Mouse (Mus musculus) heart, adult 11 months (tissue): ENCODE results near the gene Gm44511.
"Not testable (repeated sequence)": the region's sequence is repeated elsewhere in the genome, so short reads cannot be mapped to it uniquely, and the experiment has no call there.

Experiments used
- DNase-seq: peaks from one replicate; pipeline ENCODE4 v3.0.0; 2022

The Gm44511 gene

GRCm38 (mm10) chr6:128760016-128760415 lies 66.1 kb downstream of the Gm44511 start:
- DNase-seq = peak; percentile 98

GRCm38 (mm10) chr6:128759221-128759950 lies 66.7 kb downstream of the Gm44511 start:
- DNase-seq = peak; percentile 92

DNA sequence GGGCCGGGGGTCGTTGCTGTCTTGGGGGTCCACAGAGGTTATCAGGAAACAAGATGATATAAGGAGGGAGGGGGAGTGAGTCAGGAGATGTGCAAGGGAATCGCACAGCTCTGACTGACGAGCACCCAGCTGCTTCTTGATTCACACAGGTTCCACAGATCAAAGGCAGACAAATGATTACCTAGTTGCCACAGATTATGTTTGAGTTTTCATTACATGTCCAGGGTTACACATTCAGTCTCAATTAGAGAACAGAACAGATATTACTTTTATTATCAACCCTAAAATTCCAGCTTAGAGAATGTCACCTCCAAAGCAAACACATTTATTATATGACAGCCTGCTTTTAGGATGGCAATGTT lies 70.7 kb downstream of the Gm44511 start:
- DNase-seq = not testable (repeated sequence)

GRCm38 (mm10) chr6:128754748-128755401 lies 71.2 kb downstream of the Gm44511 start:
- peak; percentile 72 for DNase-seq

- peak; percentile 94 for DNase-seq
Observed at GRCm38 (mm10) chr6:128754265-128754664, 71.8 kb downstream of the Gm44511 start.

DNA sequence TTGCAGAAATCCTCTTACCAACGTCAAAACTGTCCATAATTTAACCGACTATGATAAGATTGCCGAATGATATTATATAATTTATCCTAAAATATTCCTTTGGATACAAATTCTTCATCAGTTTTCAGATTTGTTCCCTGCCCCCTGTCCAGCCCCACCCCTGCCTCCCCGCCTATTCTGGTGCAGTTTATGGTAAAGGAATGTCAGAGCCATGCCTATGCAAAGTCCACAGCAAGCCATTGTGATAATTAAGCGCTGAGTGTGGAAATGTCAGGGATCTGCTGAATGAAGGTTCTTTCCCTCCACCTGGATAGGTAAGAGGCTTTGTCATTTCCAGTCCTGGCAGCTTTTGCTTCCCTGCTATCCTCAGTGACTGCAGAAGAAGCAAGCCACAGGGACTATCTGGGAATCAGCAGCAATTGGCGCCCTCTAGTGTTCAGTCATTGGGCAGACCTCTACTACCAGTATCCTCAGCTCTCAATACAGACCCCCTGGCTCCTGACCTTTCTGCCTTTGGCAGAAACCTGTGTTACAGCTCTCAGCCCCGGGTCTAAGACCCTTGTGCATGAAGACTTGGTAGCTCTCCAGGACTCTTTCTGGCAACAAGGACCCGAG lies 72.4 kb downstream of the Gm44511 start:
- peak; percentile 98 for DNase-seq

- not testable (repeated sequence) for DNase-seq
Observed at GRCm38 (mm10) chr6:128747006-128747405, 79.1 kb downstream of the Gm44511 start.

- DNase-seq = peak; percentile 72
Observed at GRCm38 (mm10) chr6:128737445-128737844, 88.7 kb downstream of the Gm44511 start.

GRCm38 (mm10) chr6:128736100-128736499 lies 90.0 kb downstream of the Gm44511 start:
- peak; percentile 81 for DNase-seq

GRCm38 (mm10) chr6:128734896-128735295 lies 91.2 kb downstream of the Gm44511 start:
- peak; percentile 66 for DNase-seq

- no peak for DNase-seq
Observed at GRCm38 (mm10) chr6:128733908-128734679, 92.0 kb downstream of the Gm44511 start.

- DNase-seq = peak; percentile 82
Observed at GRCm38 (mm10) chr6:128732032-128732431, 94.1 kb downstream of the Gm44511 start.
